ENCODE assay signal across 8 mouse cellular contexts in genomic region chr4:57904211-57904610, GRCm38 (mm10). TPM values are rescaled to one million over a fixed set of nuclear protein-coding genes. Genes with fewer than 3 reads are reported as not detected.
DNase-seq lines count a peak whose midpoint lies in the region; ATAC-seq and TF ChIP-seq lines count a peak whose summit lies in the region.

No protein-coding gene starts in this region.

- 9% methylated on average over 5 of the region's 5 CpGs for WGBS in embryonic facial prominence, embryonic 10.5 days
- 10% methylated on average over 5 of the region's 5 CpGs for WGBS in lung, postnatal 0 days

- no peaks in the 10 kb centered on the region for H3K9me3 ChIP-seq in embryonic facial prominence, embryonic 10.5 days
- no peaks in the 10 kb centered on the region for H3K9me3 ChIP-seq in lung, postnatal 0 days (ENCODE audit: low read length)

- no peak overlapping the region for H3K27ac ChIP-seq in embryonic facial prominence, embryonic 10.5 days (replicated peaks)
- H3K27ac ChIP-seq in lung, postnatal 0 days (ENCODE audit: low read length), result no peak overlapping the region

- no peak overlapping the region for H3K4me3 ChIP-seq in embryonic facial prominence, embryonic 10.5 days
- no peak overlapping the region for H3K4me3 ChIP-seq in lung, postnatal 0 days (ENCODE audit: low read depth, low read length)

- no peaks in the 10 kb centered on the region for H3K36me3 ChIP-seq in embryonic facial prominence, embryonic 10.5 days (replicated peaks)
- no peaks in the 10 kb centered on the region for H3K36me3 ChIP-seq in lung, postnatal 0 days (ENCODE audit: insufficient read depth, low read length)

- no peak overlapping the region; the same call in 1 of the 2 replicates for H3K4me2 ChIP-seq in lung, postnatal 0 days (replicated peaks; ENCODE audit: low read depth, low read length)

- peaks cover 12% of the 10 kb centered on the region; the same call in 1 of the 2 replicates for H3K4me1 ChIP-seq in embryonic facial prominence, embryonic 10.5 days
- no peaks in the 10 kb centered on the region for H3K4me1 ChIP-seq in lung, postnatal 0 days (ENCODE audit: insufficient read depth, low read depth, low read length)

- peak; percentile 93 for TF ChIP-seq CTCF in lung, postnatal 0 days (IDR thresholded peaks at IDR 0.05)

- no peak for TF ChIP-seq EP300 in lung, postnatal 0 days (IDR thresholded peaks at IDR 0.05)

- peak; percentile 59 to 77 for DNase-seq in CD8-positive naive resting alpha-beta T cell, adult 2 months (ENCODE audit: low read depth in 2 of 2, low spot score in 2 of 2)
- peak; percentile 78 for DNase-seq in adipocyte (ENCODE audit: low spot score)
- peak; percentile 74 for DNase-seq in embryonic facial prominence, embryonic 10.5 days (ENCODE audit: low spot score)
- DNase-seq in heart, postnatal 14 days, result peak; percentile 76 to 83
- peak; percentile 69 to 86 for DNase-seq in kidney, postnatal 36 days
- peak; percentile 56 for DNase-seq in lung, postnatal 0 days (ENCODE audit: low spot score)
- peak; percentile 79 for DNase-seq in retina, embryonic 14.5 days (ENCODE audit: low spot score)
- DNase-seq in thymus, postnatal 25 days, result peak; percentile 78

- peak; percentile 54 for ATAC-seq in lung, postnatal 0 days

- H3K27me3 ChIP-seq in embryonic facial prominence, embryonic 10.5 days (replicated peaks; ENCODE audit: low read depth, poor library complexity, severe bottlenecking), result no peaks in the 10 kb centered on the region
- no peaks in the 10 kb centered on the region for H3K27me3 ChIP-seq in lung, postnatal 0 days (replicated peaks; ENCODE audit: insufficient read depth, low read length)

- no peak overlapping the region for H3K9ac ChIP-seq in lung, postnatal 0 days (replicated peaks; ENCODE audit: low read depth)

- intact Hi-C loops in heart, postnatal 14 days (cut with DNase I), result loop anchor here (1.0 to 10.0 kb wide), 4 partner anchors 231 to 529 kb away; no protein-coding TSS in a partner anchor

RNA-seq across cellular contexts. Expression of gene D630039A03Rik, which starts 11.9 kb away (rescaled TPM):
- polyA plus RNA-seq in embryonic facial prominence, embryonic 10.5 days (2016; fragmentation: Nextera tagmentation; extraction: Ambion mirVana), result 0.11 TPM in 1 of 2 replicates, not detected in the other
- under 1 TPM; 0.20 to 0.43 TPM for total RNA-seq in heart, postnatal 14 days (2021)
- polyA plus RNA-seq in lung, postnatal 0 days (2015; fragmentation: Nextera tagmentation; extraction: Ambion mirVana), result 2.7 and 3.0 TPM in 2 replicates

RNA-seq across cellular contexts. Expression of gene Txn1, which starts 52.0 kb away (rescaled TPM):
- polyA plus RNA-seq in embryonic facial prominence, embryonic 10.5 days (2016; fragmentation: Nextera tagmentation; extraction: Ambion mirVana), result 405 and 415 TPM in 2 replicates
- 100 to 1,000 TPM; 129 to 140 TPM for total RNA-seq in heart, postnatal 14 days (2021)
- 380 and 393 TPM in 2 replicates for polyA plus RNA-seq in lung, postnatal 0 days (2015; fragmentation: Nextera tagmentation; extraction: Ambion mirVana)
